Mouse (Mus musculus): ENCODE data around the gene Htr6.

DNA sequence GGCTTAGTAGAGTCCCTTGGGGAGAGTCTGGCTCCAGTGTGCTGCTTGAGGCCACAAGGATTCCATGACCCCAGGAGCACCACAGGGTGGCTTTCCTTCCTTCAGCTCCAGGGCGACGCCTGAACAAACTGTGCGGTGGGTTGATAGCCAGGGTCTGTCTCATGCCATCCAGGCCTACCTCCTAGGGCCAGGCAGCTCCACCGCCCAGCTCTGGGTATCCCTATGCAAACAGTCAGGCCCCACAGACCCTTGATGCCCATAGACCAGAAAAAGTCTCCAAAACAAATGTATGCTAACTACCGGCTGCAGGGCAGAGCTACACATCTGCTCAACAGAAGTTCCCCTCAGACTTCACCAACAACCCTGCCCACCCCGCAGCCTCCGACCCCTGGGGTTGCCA lies 15.7 kb upstream of the Htr6 start:
- TF ChIP-seq POLR2A (IDR thresholded peaks at IDR 0.05; ENCODE audit: low read depth, low read length) (no peak), CTCF (IDR thresholded peaks at IDR 0.05; ENCODE audit: extremely low read depth, insufficient read length, insufficient replicate concordance, low read depth, low read length) (no peak)

Measured in small intestine, adult 2 months (tissue).